Mouse (Mus musculus) bone marrow macrophage, adult 2 months (primary cell): ENCODE measurements around the gene Rmi2.

Experiments
- CTCF ChIP-seq: IDR thresholded peaks from 2 replicates; pipeline ENCODE4 v1.5.1; 2012; ENCODE audit warnings: low read depth, mild to moderate bottlenecking, low read length, moderate library complexity
- POLR2A ChIP-seq: IDR thresholded peaks from 2 replicates; pipeline ENCODE4 v1.6.1; 2012; ENCODE audit warnings: mild to moderate bottlenecking, low read depth, low read length, borderline replicate concordance

- TF ChIP-seq POLR2A (no peak), CTCF (no peak)
Measured at GRCm38 (mm10) chr16:10927026-10927425, 92.2 kb downstream of the Rmi2 start.
